Mouse (Mus musculus): ENCODE results near the gene Midn.

DNA sequence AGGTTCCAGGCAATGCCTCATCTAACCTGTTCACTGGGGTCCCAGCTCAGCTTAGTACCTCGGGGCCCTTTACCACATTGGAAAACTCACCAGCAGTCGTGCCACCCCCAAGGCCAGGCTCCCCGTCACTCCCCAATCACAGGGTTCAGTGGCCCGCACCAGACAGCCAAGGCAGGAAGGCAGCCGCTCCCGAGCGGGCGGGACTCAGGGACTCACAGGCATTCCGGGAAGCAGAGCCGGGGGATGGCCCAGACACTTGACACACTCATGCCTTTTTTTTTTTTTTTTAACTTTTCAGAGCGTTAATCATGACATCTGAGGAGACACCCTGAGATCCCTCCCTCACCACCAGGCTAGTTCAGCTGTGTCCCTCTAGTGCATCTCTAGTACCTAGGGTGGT is 47.1 kb upstream of the Midn start:
- TF ChIP-seq CTCF (IDR thresholded peaks at IDR 0.05; ENCODE audit: low read depth): no peak
- no peak for TF ChIP-seq EP300 (IDR thresholded peaks at IDR 0.05; ENCODE audit: low read depth)
